Mouse (Mus musculus) liver, adult 2 months (tissue): Measurements from ENCODE around the gene Tbc1d19.

ENCODE experiments used
- CTCF ChIP-seq: fragments of 200-500 bp; IDR thresholded peaks from 2 replicates; pipeline ENCODE4 v1.5.1; 2011; ENCODE audit warnings: low read depth, low read length, control low read depth
- POLR2A ChIP-seq: fragments of 200-500 bp; IDR thresholded peaks from 2 replicates; pipeline ENCODE4 v1.6.1; 2011; ENCODE audit warnings: low read length, control low read depth; ENCODE audit not compliant: insufficient read depth; ENCODE audit errors: extremely low read depth

GRCm38 (mm10) chr5:53948606-53949266 is 139.3 kb downstream of the Tbc1d19 start:
- TF ChIP-seq POLR2A (no peak), CTCF (no peak)
